Mouse (Mus musculus) bone marrow, adult 2 months (tissue): Measurements from ENCODE around the gene Heg1. TPM values are rescaled to one million over a fixed set of nuclear protein-coding genes. Genes with fewer than 3 reads are reported as not detected.

Experiments
- H3K27ac ChIP-seq: fragments of 200-500 bp; 2 replicates; pipeline ENCODE4 v1.5.1; 2012; ENCODE audit warnings: low read depth, mild to moderate bottlenecking, control low read depth, inconsistent platforms, low read length; ENCODE audit not compliant: control insufficient read depth, poor library complexity, insufficient read depth
- H3K4me1 ChIP-seq: fragments of 200-500 bp; 2 replicates; pipeline ENCODE4 v1.6.1; 2011; ENCODE audit warnings: low read length; ENCODE audit not compliant: control insufficient read depth, insufficient read depth
- H3K4me3 ChIP-seq: fragments of 200-500 bp; replicated peaks from 2 replicates; pipeline ENCODE3; 2011; ENCODE audit warnings: mild to moderate bottlenecking, low read depth, low read length, control low read depth; ENCODE audit not compliant: control insufficient read depth
- CTCF ChIP-seq: fragments of 200-500 bp; IDR thresholded peaks from 2 replicates; pipeline ENCODE4 v1.5.1; 2011; ENCODE audit warnings: low read length, control low read depth; ENCODE audit not compliant: control insufficient read depth, insufficient read depth
- POLR2A ChIP-seq: fragments of 200-500 bp; IDR thresholded peaks from 2 replicates; pipeline ENCODE4 v1.6.1; 2011; ENCODE audit warnings: low read depth, mild to moderate bottlenecking, control low read depth, low read length, borderline replicate concordance; ENCODE audit not compliant: control insufficient read depth
- WGBS: fragments of 180-500 bp; shearing (Covaris S2); methylation state at CpG from one replicate; pipeline ENCODE4 v1.1.7; 2018; 5-methylcytosine and 5-hydroxymethylcytosine counted together
- polyA plus RNA-seq: library from polyadenylated mRNA; stranded (reverse); fragments of >200 nt; gene quantifications from 2 replicates; pipeline ENCODE4 v1.2.4, GENCODE M21; 2011; ENCODE audit warnings: low replicate concordance; ENCODE audit not compliant: missing spikeins, insufficient read depth, insufficient read length

Heg1 gene
- polyA plus RNA-seq, 1 experiment = 10.1 TPM

DNA sequence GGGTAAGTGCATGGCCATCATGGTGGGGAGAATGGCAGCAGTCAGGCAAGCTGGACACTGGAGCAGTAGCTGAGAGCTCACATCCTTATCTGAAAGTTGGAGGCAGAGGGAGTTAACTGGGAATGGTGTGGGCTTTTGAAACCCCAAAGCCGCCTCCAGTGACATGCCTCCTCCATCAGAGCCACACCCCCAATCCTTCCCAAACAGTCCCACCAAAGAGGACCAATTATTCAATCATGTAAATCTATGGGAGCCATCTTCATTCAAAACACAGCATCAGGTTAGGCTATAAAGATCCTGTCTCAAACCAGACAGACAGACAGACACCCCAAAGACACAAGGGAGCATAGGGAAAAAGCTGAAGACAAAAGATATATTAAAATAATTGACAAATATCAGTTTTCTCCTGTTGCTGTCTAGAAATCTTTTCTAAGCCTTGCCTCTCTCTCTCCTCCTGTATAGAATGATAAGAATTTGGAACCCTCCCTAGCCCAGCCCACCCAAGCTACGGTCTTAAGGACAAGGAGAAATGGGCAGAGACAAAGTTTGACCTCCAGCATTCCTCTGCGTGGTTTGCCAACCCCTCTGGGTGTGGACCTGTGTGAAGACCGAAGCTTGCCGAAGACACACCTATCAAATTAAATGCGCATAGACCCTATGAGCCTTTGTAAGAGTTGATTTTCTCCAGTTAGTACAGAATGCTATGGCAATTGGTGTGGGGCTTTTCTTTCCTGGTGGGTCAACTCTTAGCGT, 134.4 kb downstream of the Heg1 start:
- no peak overlapping the region for H3K4me3 ChIP-seq
- TF ChIP-seq POLR2A = no peak
- no peak for TF ChIP-seq CTCF
- WGBS = 82% methylated on average over 7 of the region's 7 CpGs
- no peak overlapping the region for H3K27ac ChIP-seq
- no peaks in the 10 kb centered on the region for H3K4me1 ChIP-seq

DNA sequence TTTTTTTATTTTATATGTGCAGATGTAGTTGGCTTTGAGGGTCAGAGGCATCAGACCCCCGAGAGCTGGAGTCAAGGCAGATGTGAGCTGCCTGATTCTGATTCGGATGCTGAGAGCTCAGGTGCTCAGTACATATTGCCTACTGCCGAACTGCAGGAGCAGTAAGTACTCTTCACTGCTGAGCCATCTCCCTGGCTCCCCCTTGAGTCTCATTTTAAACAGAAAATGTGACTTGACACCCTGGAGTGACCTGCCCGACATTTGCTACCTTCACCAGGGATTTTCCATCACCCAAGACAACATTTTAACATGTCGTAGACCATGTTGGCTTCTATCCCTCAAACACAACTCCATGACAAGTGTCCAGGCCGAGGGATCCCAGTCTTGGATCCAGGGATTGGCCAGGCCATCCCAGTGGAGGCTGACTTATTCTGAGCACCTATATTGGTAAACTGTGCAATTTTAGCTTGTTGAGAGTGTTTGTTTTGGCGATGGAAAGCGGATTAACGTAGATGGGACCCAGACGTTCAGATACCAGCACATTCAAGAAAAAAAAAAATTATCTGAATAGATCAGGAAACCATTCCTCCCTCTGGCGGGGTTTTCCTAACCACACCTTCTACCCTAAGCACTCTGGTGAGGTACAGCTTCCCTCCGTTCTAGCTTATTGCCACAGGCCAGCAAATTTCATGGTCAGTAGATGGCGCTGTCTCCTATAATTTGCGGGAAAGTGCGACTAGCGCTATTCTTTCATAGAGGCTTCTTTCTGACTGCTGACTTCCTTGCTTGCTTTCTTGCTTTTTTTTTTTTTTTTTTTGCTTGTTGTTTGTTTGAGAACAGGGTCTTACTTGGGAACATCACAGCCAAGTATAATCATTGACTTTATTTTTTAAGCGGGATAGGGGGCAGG, 136.4 kb downstream of the Heg1 start:
- H3K4me1 ChIP-seq = no peaks in the 10 kb centered on the region
- no peak overlapping the region for H3K27ac ChIP-seq
- WGBS = 23% methylated on average over 17 of the region's 17 CpGs
- TF ChIP-seq CTCF (peak; percentile 74), POLR2A (no peak)
- no peak overlapping the region for H3K4me3 ChIP-seq

Other genes starting within 250 kb of the Heg1 start
- 3.7 TPM in 1 of 2 replicates, not detected in the other for gene Slc12a8, start 167.0 kb upstream of the Heg1 start, polyA plus RNA-seq
- gene Muc13, start 109.7 kb downstream of the Heg1 start, polyA plus RNA-seq = 5.4 and 6.4 TPM in 2 replicates
- 25.0 and 31.1 TPM in 2 replicates for gene Itgb5, start 145.3 kb downstream of the Heg1 start, polyA plus RNA-seq